Mouse (Mus musculus): Measurements from ENCODE around the gene 6720489N17Rik. TPM values are rescaled to one million over a fixed set of nuclear protein-coding genes. Genes with fewer than 3 reads are reported as not detected.
"Not testable (repeated sequence)": the region's sequence is repeated elsewhere in the genome, so short reads cannot be mapped to it uniquely, and the experiment has no call there.

Gene 6720489N17Rik
- polyA plus RNA-seq (2016; fragmentation: Nextera tagmentation; extraction: Ambion mirVana): 15.0 and 16.8 TPM in 2 replicates

DNA sequence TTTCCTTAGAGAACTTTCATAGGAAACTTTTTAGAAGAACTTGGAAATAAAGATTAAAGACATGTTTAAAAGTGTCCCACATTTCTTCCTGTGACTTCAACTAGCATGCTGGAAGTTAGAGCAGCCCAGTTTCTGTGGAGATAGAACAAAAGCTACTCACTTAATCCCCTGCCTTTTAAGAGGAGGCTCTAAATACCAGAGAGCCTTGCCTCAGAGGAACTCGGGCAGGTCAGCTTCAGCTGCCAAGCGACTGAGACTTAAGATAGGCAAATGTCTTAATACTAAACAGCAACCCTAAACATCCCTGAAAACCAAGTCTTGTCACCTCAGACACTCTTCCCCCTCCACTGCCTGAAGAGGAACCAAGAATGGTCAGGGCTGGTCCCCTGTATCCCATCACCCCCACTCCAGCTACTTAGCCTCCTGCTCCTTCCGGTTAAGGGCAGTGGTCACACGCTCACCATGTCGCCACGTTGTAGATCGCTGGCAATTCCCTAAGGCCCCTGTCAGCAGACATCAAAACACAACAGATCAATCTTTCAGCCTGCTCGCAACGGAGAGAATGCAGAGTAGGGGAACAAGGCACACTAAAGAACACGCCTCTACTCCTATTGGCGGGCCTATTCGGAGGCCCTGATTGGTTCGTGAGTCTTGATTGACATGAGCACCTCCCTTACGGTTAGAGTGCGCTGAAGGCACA lies at the start of gene 6720489N17Rik:
TSS of gene 6720489N17Rik (minus strand) at position 606 of the 700 bp plus-strand sequence.
- H3K9me3 ChIP-seq; H3K4me1 ChIP-seq (replicated peaks); H3K27me3 ChIP-seq; H3K27ac ChIP-seq; H3K36me3 ChIP-seq: not testable (repeated sequence)
- ATAC-seq (ENCODE audit: insufficient number of reproducible peaks, insufficient read depth, low FRiP score, low TSS enrichment, low read depth): peak; percentile 99
- H3K4me2 ChIP-seq: peak within 1 kb of the TSS; percentile 54
- peak within 1 kb of the TSS; percentile 51 for H3K4me3 ChIP-seq (replicated peaks)
- peak within 1 kb of the TSS; percentile 52 for H3K9ac ChIP-seq (replicated peaks)
- under 1% methylated on average over 15 of the region's 15 CpGs for WGBS

DNA sequence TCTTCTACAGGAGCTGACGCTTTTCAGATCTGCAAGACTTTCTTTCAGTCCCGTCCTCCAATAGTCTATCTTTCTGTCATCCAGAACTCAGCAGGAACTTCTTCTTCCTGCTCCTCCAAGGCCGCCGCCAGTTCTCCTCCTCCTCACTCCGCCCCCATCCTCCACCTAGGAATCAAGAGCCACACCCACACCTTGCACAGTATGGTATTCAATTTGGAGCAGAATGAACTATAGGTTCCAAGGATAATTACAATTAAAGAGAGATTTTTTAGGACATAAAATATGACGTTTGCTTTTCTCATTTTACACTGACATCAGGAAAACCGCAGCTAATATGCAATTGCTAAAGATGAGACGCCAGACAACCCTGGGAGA lies 29.4 kb upstream of the 6720489N17Rik start:
- WGBS: 25% methylated on average over 8 of the region's 8 CpGs
- Histone ChIP-seq H3K4me2 (peak overlapping the region; percentile 50), H3K9me3 (peaks cover 17% of the 10 kb centered on the region; the same call in 1 of the 2 replicates), H3K27ac (no peak overlapping the region), H3K9ac (replicated peaks) (peak overlapping the region; percentile 61; the same call in 1 of the 2 replicates), H3K36me3 (no peaks in the 10 kb centered on the region), H3K4me3 (replicated peaks) (peak overlapping the region; percentile 48), H3K4me1 (replicated peaks) (no peaks in the 10 kb centered on the region), H3K27me3 (no peaks in the 10 kb centered on the region)
- no peak for ATAC-seq (ENCODE audit: insufficient number of reproducible peaks, insufficient read depth, low FRiP score, low TSS enrichment, low read depth)

DNA sequence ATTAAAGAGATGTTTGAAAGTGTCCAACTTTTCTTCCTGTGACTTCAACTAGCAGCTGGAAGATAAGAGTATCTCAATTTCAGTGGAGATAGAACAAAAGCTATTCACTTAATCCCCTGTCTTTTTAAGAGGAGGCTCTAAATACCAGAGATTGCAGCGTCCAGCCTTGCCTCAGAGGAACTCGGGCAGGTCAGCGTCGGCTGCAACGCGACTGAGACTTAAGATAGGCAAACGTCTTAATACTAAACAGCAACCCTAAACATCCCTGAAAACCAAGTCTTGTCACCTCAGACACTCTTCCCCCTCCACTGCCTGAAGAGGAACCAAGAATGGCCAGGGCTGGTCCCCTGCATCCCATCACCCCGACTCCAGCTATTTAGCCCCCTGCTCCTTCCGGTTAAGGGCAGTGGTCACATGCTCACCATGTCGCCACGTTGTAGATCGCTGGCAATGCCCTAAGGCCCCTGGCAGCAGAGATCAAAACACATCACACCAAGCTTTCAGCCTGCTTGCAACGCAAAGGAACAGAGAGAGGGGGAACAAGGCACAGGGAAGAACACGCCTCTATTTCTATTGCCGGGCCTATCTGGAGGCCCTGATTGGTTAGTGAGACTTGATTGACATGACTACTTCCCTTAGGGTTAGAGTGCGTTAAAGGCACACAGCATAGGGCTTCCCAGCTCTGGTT lies 28.8 kb upstream of the 6720489N17Rik start:
- H3K4me2 ChIP-seq: peak overlapping the region; percentile 50

GRCm38 (mm10) chr13:62627071-62627470 lies 3.1 kb upstream of the 6720489N17Rik start:
- not testable (repeated sequence) for H3K9ac ChIP-seq (replicated peaks); H3K4me2 ChIP-seq; H3K9me3 ChIP-seq; H3K27ac ChIP-seq; H3K4me3 ChIP-seq (replicated peaks); H3K27me3 ChIP-seq; H3K36me3 ChIP-seq; H3K4me1 ChIP-seq (replicated peaks); ATAC-seq (ENCODE audit: insufficient number of reproducible peaks, insufficient read depth, low FRiP score, low TSS enrichment, low read depth)
- 36% methylated on average over 1 of the region's 1 CpGs for WGBS

More for the DNA sequence above, 28.8 kb upstream of the 6720489N17Rik start:
- Histone ChIP-seq H3K9me3 (peaks cover 17% of the 10 kb centered on the region; the same call in 1 of the 2 replicates), H3K4me3 (replicated peaks) (peak overlapping the region; percentile 48), H3K9ac (replicated peaks) (peak overlapping the region; percentile 61)
- ATAC-seq (ENCODE audit: insufficient number of reproducible peaks, insufficient read depth, low FRiP score, low TSS enrichment, low read depth): peak; percentile 95; the same call in 1 of the 2 replicates
- not testable (repeated sequence) for H3K36me3 ChIP-seq; H3K27me3 ChIP-seq; H3K4me1 ChIP-seq (replicated peaks); H3K27ac ChIP-seq
- WGBS: under 1% methylated on average over 16 of the region's 16 CpGs

- ATAC-seq (ENCODE audit: insufficient number of reproducible peaks, insufficient read depth, low FRiP score, low TSS enrichment, low read depth): peak; percentile 87; the same call in 1 of the 2 replicates
- H3K4me2 ChIP-seq: peak overlapping the region; percentile 54
- peak overlapping the region; percentile 51 for H3K4me3 ChIP-seq (replicated peaks)
- not testable (repeated sequence) for H3K27me3 ChIP-seq; H3K9me3 ChIP-seq; H3K4me1 ChIP-seq (replicated peaks); H3K27ac ChIP-seq; H3K36me3 ChIP-seq; H3K9ac ChIP-seq (replicated peaks)
- WGBS: 6% methylated on average over 7 of the region's 7 CpGs
Measured at GRCm38 (mm10) chr13:62624277-62624665, 289 bp upstream of the 6720489N17Rik start.

GRCm38 (mm10) chr13:62617449-62617848 lies 6.5 kb downstream of the 6720489N17Rik start:
- not testable (repeated sequence) for H3K4me1 ChIP-seq (replicated peaks); H3K27me3 ChIP-seq; H3K9ac ChIP-seq (replicated peaks); ATAC-seq (ENCODE audit: insufficient number of reproducible peaks, insufficient read depth, low FRiP score, low TSS enrichment, low read depth); H3K4me3 ChIP-seq (replicated peaks); H3K9me3 ChIP-seq; H3K36me3 ChIP-seq; H3K27ac ChIP-seq; H3K4me2 ChIP-seq
- WGBS: 93% methylated on average over 4 of the region's 4 CpGs

- H3K27me3 ChIP-seq, H3K4me2 ChIP-seq: not testable (repeated sequence)
- 91% methylated on average over 3 of the region's 6 CpGs for WGBS
Measured at GRCm38 (mm10) chr13:62571099-62571498, 52.9 kb downstream of the 6720489N17Rik start, which contains the start of gene Zfp934. Gene Zfp934, minus strand, starts transcription at chr13:62571199.

DNA sequence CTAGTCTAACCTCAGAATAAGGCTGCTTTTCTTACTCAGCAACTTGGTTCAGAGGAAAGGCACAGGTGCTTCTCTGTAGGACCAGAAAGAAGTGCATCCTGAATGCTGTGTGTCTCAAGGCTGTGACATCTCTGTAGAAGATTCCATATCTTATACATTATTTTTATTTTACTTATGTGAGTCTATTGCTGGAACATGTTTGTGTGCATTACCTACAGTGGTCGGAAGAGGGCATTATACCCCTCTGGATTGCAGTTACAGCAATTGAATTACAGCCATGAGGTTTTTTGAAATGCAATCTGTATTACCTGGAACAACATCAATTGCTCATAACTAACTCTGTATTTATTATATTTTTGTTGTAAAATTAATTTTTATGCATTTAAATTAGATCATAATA lies 62.3 kb downstream of the 6720489N17Rik start:
- H3K27me3 ChIP-seq; H3K4me1 ChIP-seq (replicated peaks); H3K4me3 ChIP-seq (replicated peaks); H3K4me2 ChIP-seq; H3K9me3 ChIP-seq; H3K27ac ChIP-seq; ATAC-seq (ENCODE audit: insufficient number of reproducible peaks, insufficient read depth, low FRiP score, low TSS enrichment, low read depth); H3K36me3 ChIP-seq; H3K9ac ChIP-seq (replicated peaks): not testable (repeated sequence)
- 67% methylated on average over 1 of the region's 1 CpGs for WGBS

More at GRCm38 (mm10) chr13:62571099-62571498, 52.9 kb downstream of the 6720489N17Rik start, which contains the start of gene Zfp934:
- H3K9me3 ChIP-seq; H3K4me1 ChIP-seq (replicated peaks); H3K36me3 ChIP-seq; ATAC-seq (ENCODE audit: insufficient number of reproducible peaks, insufficient read depth, low FRiP score, low TSS enrichment, low read depth); H3K4me3 ChIP-seq (replicated peaks); H3K27ac ChIP-seq; H3K9ac ChIP-seq (replicated peaks): not testable (repeated sequence)

- not testable (repeated sequence) for H3K27ac ChIP-seq; ATAC-seq (ENCODE audit: insufficient number of reproducible peaks, insufficient read depth, low FRiP score, low TSS enrichment, low read depth); H3K27me3 ChIP-seq; H3K4me1 ChIP-seq (replicated peaks)
- peaks cover 23% of the 10 kb centered on the region for H3K36me3 ChIP-seq
- peaks cover 22% of the 10 kb centered on the region for H3K9me3 ChIP-seq
- peak within 1 kb of the TSS; percentile 48 for H3K4me3 ChIP-seq (replicated peaks)
- WGBS: 4% methylated on average over 27 of the region's 27 CpGs
- peak within 1 kb of the TSS; percentile 60 for H3K9ac ChIP-seq (replicated peaks)
- peak within 1 kb of the TSS; percentile 39 for H3K4me2 ChIP-seq
Measured at GRCm38 (mm10) chr13:62558189-62559110, 65.5 kb downstream of the 6720489N17Rik start, which contains the start of gene Zfp935. Gene Zfp935, minus strand, starts transcription at chr13:62558511.
